Mouse (Mus musculus) embryonic stem cell, embryonic (primary cell): ENCODE data around the gene Gm17581.
"Not testable (repeated sequence)": the region's sequence is repeated elsewhere in the genome, so short reads cannot be mapped to it uniquely, and the experiment has no call there.

Experiments
- CTCF ChIA-PET, 4 experiments: fragments of 300-600 bp in 2 of 4; fragments of 350-600 bp in 2 of 4; sonication (Branson Sonifier 250); formaldehyde crosslinking; loops; one replicate each; lab custom pipeline; 2022; ENCODE audit warnings: inconsistent platforms in 2 of 4; lab: Charles Lee
- POLR2A ChIA-PET, 4 experiments: fragments of 300-600 bp in 2 of 4; fragments of 350-600 bp in 2 of 4; sonication (Branson Sonifier 250); formaldehyde crosslinking; loops; one replicate each; lab custom pipeline; 2022; ENCODE audit warnings: antibody characterized with exemption in 4 of 4, inconsistent platforms in 1 of 4; lab: Charles Lee

Gm17581 gene

DNA sequence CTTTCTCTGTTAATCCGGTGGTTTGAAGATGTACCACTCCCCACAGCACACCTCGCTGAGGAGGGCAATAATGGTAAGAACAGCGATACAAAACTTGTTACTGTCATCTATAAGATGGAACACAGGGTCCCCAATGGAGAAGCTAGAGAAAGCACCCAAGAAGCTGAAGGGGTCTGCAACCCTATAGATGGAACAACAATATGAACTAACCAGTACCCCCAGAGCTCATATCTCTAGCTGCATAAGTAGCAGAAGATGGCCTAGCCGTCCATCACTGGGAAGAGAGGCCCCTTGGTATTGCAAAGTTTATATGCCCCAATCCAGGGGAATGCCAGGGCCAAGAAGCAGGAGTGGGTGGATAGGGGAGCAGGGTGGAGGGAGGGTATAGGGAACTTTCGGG, at the start of gene Gm17581:
Gm17581 (minus strand) TSS at position 101 of the 400 bp plus-strand sequence.
- POLR2A ChIA-PET, CTCF ChIA-PET: not testable (repeated sequence)

DNA sequence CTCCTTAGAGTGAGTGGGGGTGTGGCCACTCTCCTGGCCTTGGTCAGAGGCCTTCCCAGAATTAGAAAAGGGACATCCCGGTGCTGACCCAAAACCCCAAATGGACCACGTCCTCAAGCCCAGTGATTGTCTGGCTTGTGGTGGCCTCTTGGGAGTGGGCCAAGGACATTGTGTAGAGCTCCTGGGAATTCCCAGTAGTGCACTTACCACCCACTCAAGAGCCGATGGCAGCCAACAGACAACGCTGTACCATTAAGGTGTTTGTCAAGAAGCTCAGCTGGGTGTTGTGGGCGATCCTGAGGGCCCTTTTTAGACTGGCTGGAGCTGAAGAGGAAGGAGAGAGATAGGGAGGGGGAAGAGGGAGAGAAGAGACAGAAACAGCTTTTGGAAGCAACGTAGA, 48.9 kb upstream of the Gm17581 start:
- ChIA-PET POLR2A (interaction anchor here in 1 of 4 experiments (1.5 kb wide), 1 partner anchor 8 kb away, joined by 5 read pairs; no protein-coding TSS in a partner anchor), CTCF (interaction anchor here in 2 of 4 experiments (1.1 to 1.5 kb wide), 2 partner anchors 19 to 29 kb away, joined by 3 to 4 read pairs; no protein-coding TSS in a partner anchor)

DNA sequence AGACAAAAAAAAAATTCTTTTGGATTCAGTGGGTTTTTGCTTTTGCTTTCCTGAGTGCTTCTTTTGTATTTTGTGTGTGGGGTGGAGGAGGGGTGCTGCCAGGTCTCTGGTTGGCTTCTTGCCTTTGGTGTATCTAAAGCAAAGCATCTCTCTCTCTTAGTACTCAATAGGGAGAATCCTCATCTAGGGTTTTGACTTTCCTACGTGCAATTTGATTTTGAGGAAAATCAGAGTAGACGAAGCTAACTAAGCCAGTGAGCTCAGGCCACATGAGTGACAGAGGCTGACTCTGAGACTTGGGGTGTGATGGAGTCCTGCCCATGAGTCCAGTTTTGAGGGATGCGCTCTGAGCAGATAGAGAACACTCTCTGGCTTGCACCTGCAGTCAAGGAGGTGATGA, 43.8 kb upstream of the Gm17581 start:
- CTCF ChIA-PET = no interaction called here
- POLR2A ChIA-PET = no interaction called here

DNA sequence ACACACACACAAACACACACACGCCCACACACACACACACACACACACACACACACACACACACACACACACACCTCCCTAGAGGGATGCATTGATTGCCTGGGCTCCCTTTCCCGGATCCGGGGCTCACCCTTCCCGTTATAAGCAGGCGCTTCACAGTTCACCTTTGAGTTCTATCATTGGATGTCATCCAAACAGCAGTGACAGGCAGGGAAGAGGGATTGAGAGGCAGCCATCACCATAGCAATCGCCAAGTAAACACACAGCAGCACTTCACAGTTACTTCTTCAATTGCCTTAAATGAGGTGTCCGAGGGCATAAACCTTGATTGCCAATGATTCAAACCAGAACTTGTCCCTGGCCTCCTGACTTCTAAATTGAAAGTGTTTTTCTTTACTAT, 43.4 kb upstream of the Gm17581 start:
- POLR2A ChIA-PET = no interaction called here
- CTCF ChIA-PET = no interaction called here

DNA sequence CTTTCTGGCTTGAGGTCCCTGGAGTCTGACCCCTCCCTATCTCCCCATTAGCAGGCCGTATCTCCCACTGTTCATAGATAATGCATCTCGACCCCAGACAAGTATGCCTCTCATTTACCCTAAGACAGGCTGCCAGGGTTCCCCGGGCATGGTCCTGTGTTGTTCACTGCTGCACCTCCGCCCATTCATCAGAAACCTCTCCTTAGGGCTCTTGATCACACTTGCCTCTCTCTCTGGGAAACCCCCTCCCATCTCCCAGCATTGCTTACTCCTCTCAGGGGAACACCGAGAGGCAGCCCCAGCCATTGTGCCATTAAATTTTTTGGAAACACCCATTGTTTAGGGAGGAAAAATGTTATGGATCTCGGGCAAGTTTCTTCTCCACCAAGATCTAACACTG, 42.3 kb upstream of the Gm17581 start:
- CTCF ChIA-PET = interaction anchor here in 1 of 4 experiments (0.9 kb wide), 1 partner anchor 86 kb away, joined by 3 read pairs; the partner anchor contains the start of gene Trpc4ap

DNA sequence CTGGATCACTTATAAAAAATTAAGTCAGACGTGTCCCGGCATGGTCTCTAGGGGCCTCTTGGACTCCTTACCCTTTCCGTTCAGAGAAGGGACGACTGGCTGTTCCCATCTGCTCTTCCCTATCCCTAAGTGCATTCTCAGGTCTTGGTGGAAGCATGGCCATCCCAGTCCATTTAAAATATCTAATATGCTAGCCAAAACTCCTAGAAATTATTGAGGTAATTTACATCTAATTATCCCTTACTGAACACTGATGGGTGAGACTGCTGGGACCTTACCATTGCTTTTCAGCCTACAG, 42.0 kb upstream of the Gm17581 start:
- ChIA-PET CTCF (interaction anchor here in 1 of 4 experiments (0.9 kb wide), 1 partner anchor 85 kb away, joined by 3 read pairs; the partner anchor contains the start of gene Trpc4ap), POLR2A (interaction anchor here in 1 of 4 experiments (0.6 kb wide), 2 partner anchors 118 to 472 kb away, joined by 3 to 4 read pairs; no protein-coding TSS in a partner anchor)

More for the DNA sequence above, 42.3 kb upstream of the Gm17581 start:
- POLR2A ChIA-PET = interaction anchor here in 1 of 4 experiments (0.6 kb wide), 2 partner anchors 117 to 472 kb away, joined by 3 to 4 read pairs; no protein-coding TSS in a partner anchor

DNA sequence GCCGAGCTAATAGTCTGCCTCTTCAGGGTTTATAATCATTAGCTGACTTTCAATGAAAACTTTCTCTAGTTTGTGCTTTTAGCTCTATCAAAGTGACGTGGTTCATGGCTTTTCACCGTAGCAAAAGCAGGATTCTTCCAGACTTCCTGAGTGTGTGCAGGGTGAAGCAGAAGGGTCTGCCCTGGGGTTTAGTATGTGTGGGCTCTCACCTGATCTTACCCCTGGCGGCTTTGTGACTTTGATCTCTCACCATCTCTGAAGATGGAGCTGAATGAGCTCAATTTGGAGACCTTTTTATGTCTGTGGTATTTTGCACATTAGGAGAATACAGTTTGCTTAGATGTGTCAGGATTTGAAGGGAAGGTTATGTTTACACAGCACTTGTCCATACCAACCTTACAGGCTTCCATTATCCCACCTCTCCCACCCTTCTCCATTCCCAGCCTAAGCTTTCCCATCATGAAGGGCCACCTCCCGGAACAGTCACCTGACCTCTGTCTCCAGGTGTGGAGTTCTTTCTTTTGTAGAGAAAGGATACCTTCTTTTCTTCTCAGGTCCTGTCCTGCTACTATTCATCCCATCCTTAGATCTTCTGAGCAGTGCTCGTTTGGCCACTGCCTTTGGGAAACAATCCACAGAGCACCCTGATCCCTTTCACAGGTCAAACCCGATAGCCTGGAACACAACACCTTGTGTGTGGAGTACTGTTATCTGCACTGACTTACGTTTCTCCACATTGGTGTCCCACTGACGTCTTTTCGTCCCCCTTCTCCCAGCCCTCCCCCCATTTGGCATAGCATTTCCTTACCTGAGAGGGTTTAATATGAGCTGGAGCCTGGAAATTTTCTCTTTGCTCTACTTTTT, 41.4 kb upstream of the Gm17581 start:
- ChIA-PET POLR2A (interaction anchor here in 3 of 4 experiments (0.5 to 1.9 kb wide), 8 partner anchors 85 to 473 kb away, joined by 3 to 5 read pairs (median 4); partner anchors contain the start of genes Trpc4ap (in 2 of the 3), Cpne1 (in 1 of the 3), Rbm12 (in 1 of the 3) and Uqcc1 (in 1 of the 3)), CTCF (interaction anchor here in 3 of 4 experiments (0.6 to 2.7 kb wide), 6 partner anchors 12 to 838 kb away, joined by 3 to 9 read pairs (median 4); partner anchors contain the start of gene Trpc4ap (in 1 of the 3))

DNA sequence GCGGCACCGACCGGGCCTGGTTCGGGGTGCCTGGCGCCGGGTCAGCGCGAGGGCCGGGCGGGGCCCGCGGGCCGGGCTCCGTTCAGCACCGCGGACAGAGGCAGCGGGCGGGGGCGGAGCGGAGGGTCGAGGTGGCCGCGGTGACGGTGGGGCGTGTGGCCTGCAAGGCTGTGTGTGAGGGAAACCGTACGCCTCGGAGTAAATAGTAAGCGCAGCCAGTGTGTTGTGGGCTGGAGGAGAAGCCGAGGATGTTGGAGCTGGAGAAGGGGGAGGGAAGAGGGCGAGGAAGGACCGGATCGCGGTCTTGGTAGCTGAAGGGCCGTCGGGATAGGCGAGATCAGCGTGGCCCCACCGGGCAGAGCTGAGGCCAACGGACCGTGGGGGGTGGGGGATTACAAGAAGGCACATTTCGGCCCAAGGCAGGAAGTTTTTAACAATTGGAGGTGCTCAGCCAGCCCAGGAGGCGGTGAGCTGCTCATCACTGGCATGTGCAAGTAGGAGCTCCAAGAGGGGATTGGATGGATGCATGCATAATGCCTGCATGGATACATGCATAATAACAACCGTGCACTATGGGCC, 40.1 kb upstream of the Gm17581 start:
- POLR2A ChIA-PET = interaction anchor here in 3 of 4 experiments (0.5 to 1.9 kb wide), 9 partner anchors 9 to 405 kb away, joined by 3 to 5 read pairs (median 4); partner anchors contain the start of genes Trpc4ap (in 2 of the 3), Cpne1 (in 1 of the 3), Rbm12 (in 1 of the 3) and Rbm39 (in 1 of the 3)
- CTCF ChIA-PET = interaction anchor here (0.5 to 2.7 kb wide), 13 partner anchors 11 to 1786 kb away, joined by 3 to 9 read pairs (median 3); partner anchors contain the start of genes Trpc4ap (in 2 of the 4), Acss2 (in 1 of the 4) and Ggt7 (in 1 of the 4)

DNA sequence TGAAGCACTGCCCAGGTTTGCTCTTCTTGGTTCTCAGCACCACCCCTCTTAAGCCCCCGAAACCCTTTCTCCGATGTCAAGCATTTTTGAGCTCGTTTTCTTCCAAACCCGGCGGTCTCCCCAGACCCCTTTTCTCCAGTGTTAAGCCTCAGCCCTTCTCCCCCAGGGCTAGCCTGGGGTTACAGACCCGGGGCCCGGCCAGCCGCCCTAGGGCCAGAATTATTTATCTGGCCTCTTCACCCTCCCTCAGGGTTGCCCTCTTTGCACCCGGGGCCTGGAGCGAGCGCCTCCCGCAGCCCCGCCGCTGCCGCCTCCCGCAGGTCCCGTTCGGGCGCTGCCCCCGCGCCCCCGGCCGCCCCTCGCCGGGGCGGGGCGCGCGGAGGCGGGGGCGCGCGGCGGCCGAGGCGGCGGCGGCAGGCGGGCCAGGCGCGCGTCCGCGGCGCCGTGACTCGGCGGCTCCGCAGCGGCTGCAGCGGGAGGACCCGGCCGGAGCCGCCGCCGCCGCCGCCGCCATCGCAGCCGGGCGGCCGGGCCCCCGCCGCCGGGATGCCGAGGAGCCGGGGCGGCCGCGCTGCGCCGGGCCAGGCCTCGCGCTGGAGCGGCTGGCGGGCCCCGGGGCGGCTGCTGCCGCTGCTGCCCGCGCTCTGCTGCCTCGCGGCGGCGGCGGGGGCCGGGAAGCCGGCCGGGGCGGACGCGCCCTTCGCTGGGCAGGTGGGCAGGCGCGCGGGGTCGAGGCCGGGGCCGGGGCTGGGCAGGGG, 39.4 kb upstream of the Gm17581 start, which contains the start of gene Mmp24:
Mmp24 (plus strand) TSS at position 416 of the 758 bp plus-strand sequence.
- ChIA-PET CTCF (interaction anchor here in 3 of 4 experiments (0.5 to 2.7 kb wide), 11 partner anchors 10 to 1786 kb away, joined by 3 to 9 read pairs (median 3); partner anchors contain the start of genes Acss2 (in 1 of the 3), Ggt7 (in 1 of the 3) and Trpc4ap (in 1 of the 3)), POLR2A (interaction anchor here in 1 of 4 experiments (0.9 kb wide), 1 partner anchor 43 kb away, joined by 3 read pairs; no protein-coding TSS in a partner anchor)

DNA sequence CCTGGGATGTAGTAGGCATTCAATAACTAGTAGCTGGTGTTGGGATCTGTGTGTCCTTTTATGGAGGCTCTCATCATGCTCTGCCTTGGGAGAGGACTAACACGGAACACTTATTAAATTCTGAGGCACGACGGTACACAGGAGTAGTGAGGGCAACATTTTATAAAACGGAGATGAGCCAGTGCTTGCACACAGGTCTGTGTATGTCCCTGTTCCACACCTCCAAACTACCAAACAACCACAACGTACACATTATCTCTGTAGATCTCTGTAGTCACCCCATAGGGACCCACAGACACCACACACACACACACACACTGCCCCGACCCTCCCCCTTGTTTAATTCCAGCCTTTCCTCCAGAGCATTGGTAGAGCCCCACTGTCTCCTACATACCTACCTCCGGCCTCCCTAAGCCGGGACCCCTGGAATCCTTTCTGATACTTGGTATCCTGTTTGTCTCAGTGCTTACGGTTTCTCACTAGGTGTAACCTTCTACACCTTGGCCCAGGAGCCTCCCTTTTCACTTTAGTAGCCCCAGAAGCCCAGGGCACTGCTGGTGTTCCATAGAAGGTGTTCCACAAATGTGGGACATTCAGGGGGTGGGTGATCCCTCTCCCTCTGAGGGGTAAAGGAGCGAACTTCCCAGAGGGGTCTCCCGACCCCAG, 38.7 kb upstream of the Gm17581 start:
- ChIA-PET POLR2A (no interaction called here), CTCF (interaction anchor here in 3 of 4 experiments (0.6 to 2.7 kb wide), 5 partner anchors 9 to 259 kb away, joined by 3 to 9 read pairs (median 3); no protein-coding TSS in a partner anchor)

DNA sequence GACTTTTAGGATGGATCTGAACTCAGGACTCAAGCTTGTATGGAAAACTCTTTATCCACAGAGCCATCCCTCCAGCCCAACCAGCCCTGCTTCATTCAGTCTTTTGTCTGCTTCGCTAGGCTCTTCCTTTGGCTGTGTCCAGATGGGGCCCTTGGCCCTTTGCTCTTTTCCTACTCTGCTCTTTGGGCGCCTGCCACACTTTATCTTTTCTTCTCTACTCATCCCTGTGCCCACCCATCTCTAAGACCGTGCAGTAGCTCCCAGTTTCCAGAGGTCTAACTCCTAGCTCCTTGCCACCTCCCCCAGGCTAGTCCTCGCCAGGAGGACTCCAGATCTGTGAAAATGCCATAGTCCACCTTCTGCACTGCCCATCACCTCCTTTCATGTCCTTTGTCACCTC, 38.0 kb upstream of the Gm17581 start:
- POLR2A ChIA-PET = no interaction called here
- CTCF ChIA-PET = no interaction called here

DNA sequence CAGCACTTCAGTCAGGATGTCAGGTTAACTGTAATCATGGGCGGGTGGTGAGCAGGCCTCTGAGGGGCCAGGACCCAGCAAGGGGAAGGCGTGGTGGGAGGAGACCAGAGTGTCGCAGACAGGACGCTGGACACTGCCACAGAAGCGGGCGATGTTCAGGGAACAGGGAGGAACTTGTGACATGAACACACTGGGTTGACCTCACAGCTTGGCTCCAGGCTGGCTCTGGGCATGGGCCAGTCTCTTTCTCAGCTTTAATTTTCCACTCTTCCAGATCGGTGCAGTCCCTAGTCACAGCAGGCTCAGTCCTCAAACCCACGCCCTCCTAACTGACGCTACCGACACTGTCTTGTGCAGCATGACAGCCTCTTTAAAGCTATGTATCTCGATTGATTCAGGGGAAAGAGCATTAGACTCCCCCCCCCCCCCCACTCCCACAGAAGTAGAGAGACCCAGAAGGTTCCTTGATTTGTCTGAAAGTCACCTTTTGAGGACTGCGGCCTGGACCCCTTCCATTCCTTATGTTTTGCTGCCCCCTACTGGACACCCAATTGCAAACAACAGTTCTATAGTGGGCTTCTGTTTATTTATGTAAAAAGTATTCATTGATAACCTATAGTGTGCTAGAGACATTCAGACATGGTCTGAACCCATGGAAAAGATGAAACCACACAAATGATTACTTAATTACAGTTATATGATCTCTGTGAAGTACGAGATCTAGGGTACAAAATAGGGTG, 29.2 kb upstream of the Gm17581 start:
- ChIA-PET POLR2A (interaction anchor here in 2 of 4 experiments (0.5 to 1.1 kb wide), 4 partner anchors 22 to 186 kb away, joined by 3 to 6 read pairs (median 4); no protein-coding TSS in a partner anchor), CTCF (interaction anchor here (0.5 to 2.2 kb wide), 34 partner anchors 9 to 1375 kb away, joined by 3 to 12 read pairs (median 4); partner anchors contain the start of gene Mmp24 (in 1 of the 4))

DNA sequence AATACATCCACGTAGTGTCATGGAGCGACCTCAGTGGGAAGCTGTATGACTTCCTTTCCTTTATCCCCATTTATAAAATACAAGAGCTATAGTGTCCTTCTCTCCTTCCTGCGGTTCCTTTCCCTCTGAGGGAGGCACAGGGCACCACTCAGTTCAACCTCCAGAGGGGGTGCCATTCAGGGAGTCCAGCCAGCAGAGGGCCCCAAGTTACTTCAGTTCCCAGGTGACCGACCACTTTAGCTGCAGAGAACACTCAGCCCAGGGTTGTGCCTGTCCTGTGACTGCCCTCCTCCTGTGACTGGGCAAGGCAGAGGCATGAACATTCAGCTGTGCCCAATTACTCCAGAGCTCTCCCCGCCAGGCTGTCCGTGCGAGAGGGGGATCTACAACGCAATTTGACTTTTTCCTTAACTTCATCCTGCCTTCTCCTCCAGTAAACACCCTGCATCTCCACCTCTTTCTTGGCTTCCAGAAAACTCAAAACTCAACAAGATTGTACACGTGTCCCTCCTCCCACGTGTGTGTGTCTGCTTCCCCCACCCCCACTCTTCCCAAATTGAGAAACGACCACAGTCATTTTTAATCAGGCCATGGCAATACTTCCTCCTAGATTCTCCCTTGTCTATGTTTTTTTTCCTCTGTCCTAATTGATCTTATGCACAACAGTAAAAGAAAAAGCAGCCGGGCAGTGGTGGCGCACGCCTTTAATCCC, 21.3 kb upstream of the Gm17581 start:
- ChIA-PET CTCF (interaction anchor here in 3 of 4 experiments (0.9 to 3.4 kb wide), 20 partner anchors 7 to 967 kb away, joined by 3 to 23 read pairs (median 4); partner anchors contain the start of genes Acss2 (in 1 of the 3), Cep250 (in 1 of the 3), Ggt7 (in 1 of the 3) and Gss (in 1 of the 3)), POLR2A (interaction anchor here in 2 of 4 experiments (0.6 to 1.4 kb wide), 3 partner anchors 126 to 249 kb away, joined by 3 to 9 read pairs (median 4); partner anchors contain the start of genes Acss2 (in 1 of the 2) and Ggt7 (in 1 of the 2))

DNA sequence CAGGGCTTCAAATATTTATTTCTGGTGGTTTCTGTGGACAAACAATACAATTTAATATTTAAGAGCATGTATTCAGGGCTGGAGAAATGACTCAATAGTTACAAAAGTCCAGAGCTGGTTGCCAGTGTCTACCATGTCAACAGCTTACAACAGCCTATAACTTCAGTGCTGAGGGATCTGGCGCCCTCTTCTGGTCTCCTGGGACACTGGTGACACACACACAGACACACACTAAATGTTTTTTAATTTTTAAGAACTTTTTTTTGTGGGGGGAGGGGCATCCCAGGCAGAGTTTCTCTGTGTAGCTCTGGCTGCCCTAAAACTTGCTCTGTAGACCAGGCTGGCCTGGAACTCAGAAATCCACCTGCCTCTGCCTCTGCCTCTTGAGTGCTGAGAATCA, 20.1 kb upstream of the Gm17581 start:
- POLR2A ChIA-PET = interaction anchor here in 3 of 4 experiments (0.6 to 1.6 kb wide), 7 partner anchors 18 to 374 kb away, joined by 3 to 6 read pairs (median 3); no protein-coding TSS in a partner anchor
- CTCF ChIA-PET = interaction anchor here (0.6 to 4.3 kb wide), 58 partner anchors 9 to 387 kb away, joined by 3 to 43 read pairs (median 4); partner anchors contain the start of genes Trpc4ap (in 2 of the 4), Acss2 (in 1 of the 4), Edem2 (in 1 of the 4) and Ggt7 (in 1 of the 4)
